Mouse (Mus musculus) bone marrow macrophage, adult 2 months (primary cell): Measurements from ENCODE around the gene Tmem106c. TPM values are rescaled to one million over a fixed set of nuclear protein-coding genes. Genes with fewer than 3 reads are reported as not detected.

ENCODE experiments used
- H3K27ac ChIP-seq: 2 replicates; pipeline ENCODE4 v1.5.1; 2012; ENCODE audit warnings: low read depth, low read length; ENCODE audit not compliant: insufficient read depth
- H3K4me1 ChIP-seq: 2 replicates; pipeline ENCODE4 v1.6.1; 2012; ENCODE audit warnings: low read length; ENCODE audit not compliant: control insufficient read depth, insufficient read depth
- H3K4me3 ChIP-seq: 2 replicates; pipeline ENCODE4 v1.5.1; 2012; ENCODE audit warnings: mild to moderate bottlenecking, low read length, moderate library complexity; ENCODE audit not compliant: insufficient read depth
- CTCF ChIP-seq: IDR thresholded peaks from 2 replicates; pipeline ENCODE4 v1.5.1; 2012; ENCODE audit warnings: low read depth, mild to moderate bottlenecking, low read length, moderate library complexity
- POLR2A ChIP-seq: IDR thresholded peaks from 2 replicates; pipeline ENCODE4 v1.6.1; 2012; ENCODE audit warnings: mild to moderate bottlenecking, low read depth, low read length, borderline replicate concordance
- polyA plus RNA-seq: library from polyadenylated mRNA; stranded (reverse); fragments of >200 nt; gene quantifications from 2 replicates; pipeline ENCODE4 v1.2.4, GENCODE M21; 2012; ENCODE audit not compliant: missing spikeins, insufficient read depth, insufficient read length

Tmem106c gene
- polyA plus RNA-seq, 1 experiment = 60.3 TPM

DNA sequence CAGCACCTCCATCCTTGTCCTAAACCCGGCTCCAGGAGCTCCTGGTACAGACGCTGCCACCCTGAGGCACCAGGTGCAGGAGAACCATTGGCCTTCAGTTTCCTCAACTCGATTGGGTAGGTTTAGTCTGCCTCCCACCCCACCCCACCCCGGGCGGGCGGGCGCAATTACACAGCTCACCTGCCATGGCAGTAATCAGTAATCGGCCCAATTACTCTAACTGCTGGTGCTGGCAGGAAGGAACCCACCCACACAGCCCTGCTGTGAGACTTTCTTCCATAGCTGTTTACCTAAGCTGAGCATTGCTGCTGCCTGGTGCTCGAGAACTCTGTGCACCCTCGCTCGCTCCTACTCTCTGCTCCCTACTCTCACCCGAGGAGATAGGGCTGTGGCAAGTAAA, 31.6 kb upstream of the Tmem106c start:
- no peak overlapping the region for H3K27ac ChIP-seq
- no peak for TF ChIP-seq POLR2A
- no peak overlapping the region for H3K4me3 ChIP-seq
- H3K4me1 ChIP-seq = peaks cover 6% of the 10 kb centered on the region

- no peak overlapping the region for H3K27ac ChIP-seq
- H3K4me1 ChIP-seq = no peaks in the 10 kb centered on the region
- TF ChIP-seq CTCF (no peak), POLR2A (no peak)
- H3K4me3 ChIP-seq = no peak overlapping the region
Observed at GRCm38 (mm10) chr15:97938580-97938979, 25.4 kb upstream of the Tmem106c start.

DNA sequence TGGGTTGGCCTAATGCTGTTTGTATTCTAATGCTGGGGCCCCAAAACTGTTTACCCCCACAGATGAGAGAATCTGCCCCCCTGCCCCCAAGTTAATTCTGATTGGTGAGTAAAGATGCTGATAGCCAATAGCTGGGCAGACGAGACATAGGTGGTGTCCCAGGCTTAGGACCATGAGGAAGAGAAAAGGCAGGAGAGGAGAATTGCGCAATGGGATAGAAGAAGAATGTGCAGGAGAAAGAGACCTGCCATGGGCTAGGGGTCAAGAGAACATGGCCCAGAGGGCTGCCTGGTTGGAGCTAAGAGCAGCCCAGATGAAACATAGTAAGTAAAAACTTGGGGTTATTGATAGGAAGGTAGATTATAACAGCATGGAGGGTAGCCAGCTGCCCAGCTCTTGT, 23.9 kb upstream of the Tmem106c start:
- no peak overlapping the region for H3K4me3 ChIP-seq
- TF ChIP-seq CTCF = no peak
- no peak for TF ChIP-seq POLR2A

GRCm38 (mm10) chr15:97941306-97941705, 22.7 kb upstream of the Tmem106c start:
- H3K4me1 ChIP-seq = no peaks in the 10 kb centered on the region
- H3K27ac ChIP-seq = no peak overlapping the region
- H3K4me3 ChIP-seq = no peak overlapping the region
- TF ChIP-seq POLR2A (no peak), CTCF (no peak)

More for the DNA sequence above, 23.9 kb upstream of the Tmem106c start:
- Histone ChIP-seq H3K27ac (no peak overlapping the region), H3K4me1 (no peaks in the 10 kb centered on the region)

DNA sequence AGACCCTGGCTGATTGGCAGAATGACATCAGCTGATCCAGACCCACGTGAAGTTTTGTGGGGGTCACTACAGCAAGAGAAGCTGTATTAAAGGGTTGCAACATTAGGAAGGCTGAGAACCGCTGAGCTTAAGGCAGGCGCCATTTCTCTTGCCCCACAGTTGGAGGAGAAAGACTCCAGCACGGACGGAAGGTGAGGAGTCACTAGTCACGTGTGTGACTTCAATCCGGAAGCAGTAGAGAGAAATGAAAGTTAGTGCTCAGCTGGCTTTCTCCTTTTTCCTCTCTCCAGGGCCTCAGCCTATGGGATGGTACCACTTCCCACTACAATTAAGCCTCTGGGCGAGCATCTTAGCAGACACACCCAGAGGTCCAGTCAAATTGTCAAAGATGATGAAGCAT, 21.5 kb upstream of the Tmem106c start:
- no peaks in the 10 kb centered on the region for H3K4me1 ChIP-seq
- no peak overlapping the region for H3K4me3 ChIP-seq
- no peak overlapping the region for H3K27ac ChIP-seq
- TF ChIP-seq POLR2A (no peak), CTCF (no peak)

- no peaks in the 10 kb centered on the region for H3K4me1 ChIP-seq
- TF ChIP-seq POLR2A (no peak), CTCF (no peak)
- no peak overlapping the region for H3K4me3 ChIP-seq
- no peak overlapping the region for H3K27ac ChIP-seq
Observed at GRCm38 (mm10) chr15:97943356-97943755, 20.6 kb upstream of the Tmem106c start.

- Histone ChIP-seq H3K27ac (no peak overlapping the region), H3K4me3 (no peak overlapping the region), H3K4me1 (no peaks in the 10 kb centered on the region)
- TF ChIP-seq CTCF (no peak), POLR2A (no peak)
Observed at GRCm38 (mm10) chr15:97944919-97945574, 19.0 kb upstream of the Tmem106c start.

GRCm38 (mm10) chr15:97945656-97946315, 18.2 kb upstream of the Tmem106c start:
- Histone ChIP-seq H3K4me3 (no peak overlapping the region), H3K4me1 (no peaks in the 10 kb centered on the region), H3K27ac (no peak overlapping the region)
- no peak for TF ChIP-seq POLR2A
- no peak for TF ChIP-seq CTCF

GRCm38 (mm10) chr15:97948720-97949119, 15.3 kb upstream of the Tmem106c start:
- H3K27ac ChIP-seq = no peak overlapping the region
- TF ChIP-seq CTCF = no peak
- TF ChIP-seq POLR2A = no peak

DNA sequence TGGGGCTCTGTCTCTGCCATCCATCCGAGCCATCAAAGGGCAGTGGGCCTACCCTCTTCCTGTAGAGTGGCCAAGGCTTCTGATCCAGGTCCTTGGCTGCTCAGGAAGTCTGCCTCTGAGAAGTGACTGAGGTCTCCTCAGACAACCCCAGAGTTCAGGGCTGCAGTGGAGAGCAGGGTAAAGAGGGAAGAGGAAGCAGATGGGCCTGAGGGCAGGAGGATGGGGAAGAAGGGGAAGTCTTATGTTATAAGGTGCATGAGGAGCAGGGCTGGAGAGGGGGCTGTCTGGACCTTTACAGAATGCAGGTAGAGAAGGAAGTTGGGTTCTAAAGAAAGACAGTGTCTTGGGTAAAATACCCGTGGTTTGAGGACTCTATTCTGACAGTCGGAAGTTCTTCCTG, 14.3 kb upstream of the Tmem106c start:
- Histone ChIP-seq H3K4me1 (no peaks in the 10 kb centered on the region), H3K4me3 (no peak overlapping the region), H3K27ac (no peak overlapping the region)
- TF ChIP-seq POLR2A (no peak), CTCF (no peak)

More at GRCm38 (mm10) chr15:97948720-97949119, 15.3 kb upstream of the Tmem106c start:
- H3K4me1 ChIP-seq = no peaks in the 10 kb centered on the region
- no peak overlapping the region for H3K4me3 ChIP-seq

DNA sequence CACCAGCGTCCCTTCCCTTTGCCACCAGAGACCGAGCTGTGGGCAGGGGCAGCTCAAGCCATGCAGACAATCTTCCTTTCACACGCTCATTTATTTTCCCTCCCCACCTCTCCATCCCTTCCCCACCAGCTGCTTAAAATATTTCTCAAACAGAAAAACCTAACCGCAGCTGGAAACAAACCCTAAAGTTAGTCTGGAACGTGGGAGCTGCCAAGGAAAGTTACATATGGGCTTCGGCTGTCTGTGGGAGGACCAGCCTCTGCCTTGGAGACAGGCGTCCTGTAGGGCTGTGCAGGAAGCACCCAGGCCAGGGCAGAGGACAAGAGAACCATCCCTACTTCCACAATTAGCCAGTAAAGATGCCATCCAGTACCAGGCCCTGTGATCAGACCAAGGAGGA, 13.8 kb upstream of the Tmem106c start:
- TF ChIP-seq POLR2A = no peak
- no peak for TF ChIP-seq CTCF
- Histone ChIP-seq H3K4me1 (no peaks in the 10 kb centered on the region), H3K27ac (no peak overlapping the region), H3K4me3 (no peak overlapping the region)
